Mouse (Mus musculus): ENCODE data around the gene Hamp2.

- TF ChIP-seq GATA1 (IDR thresholded peaks at IDR 0.05; ENCODE audit: borderline replicate concordance, low read length) (no peak), FLI1 (IDR thresholded peaks at IDR 0.05; ENCODE audit: low read length) (no peak)
Observed at GRCm38 (mm10) chr7:30965677-30966076, 41.2 kb upstream of the Hamp2 start.
